Mouse (Mus musculus) hindbrain, embryonic 15.5 days (tissue): ENCODE measurements at regions not wholly inside any gene's neighbourhood (a gene's known extent, or its start where the extent isn't known, plus 50 kb on each side); places are given as distances from the start of the nearest gene placed in this dataset.

Source experiments
- ATAC-seq: fragments of 200-750 bp; cut with Nextera tagmentation; 2 replicates; pipeline ENCODE4 v1.8.0; 2017; ENCODE audit warnings: low read depth, moderate number of reproducible peaks, moderate TSS enrichment; ENCODE audit not compliant: low FRiP score
- H3K27ac ChIP-seq: fragments of 300-500 bp; sonication (generic); replicated peaks from 2 replicates; pipeline ENCODE4 v1.5.1; 2015; ENCODE audit warnings: mild to moderate bottlenecking, inconsistent platforms
- H3K27me3 ChIP-seq: fragments of 300-500 bp; sonication (generic); 2 replicates; pipeline ENCODE4 v1.6.1; 2015; ENCODE audit warnings: control low read depth, inconsistent platforms
- H3K36me3 ChIP-seq: fragments of 300-500 bp; sonication (generic); 2 replicates; pipeline ENCODE4 v1.6.1; 2015; ENCODE audit warnings: control low read depth, inconsistent platforms
- H3K4me1 ChIP-seq: fragments of 300-500 bp; sonication (generic); replicated peaks from 2 replicates; pipeline ENCODE4 v1.6.1; 2015; ENCODE audit warnings: control low read depth, inconsistent platforms
- H3K4me2 ChIP-seq: fragments of 300-500 bp; sonication (generic); 2 replicates; pipeline ENCODE4 v1.6.1; 2015; ENCODE audit warnings: moderate library complexity, mild to moderate bottlenecking, inconsistent platforms
- H3K4me3 ChIP-seq: fragments of 300-500 bp; sonication (generic); 2 replicates; pipeline ENCODE4 v1.5.1; 2015; ENCODE audit warnings: mild to moderate bottlenecking, inconsistent platforms
- H3K9ac ChIP-seq: fragments of 300-500 bp; sonication (generic); 2 replicates; pipeline ENCODE4 v1.6.1; 2015; ENCODE audit warnings: inconsistent platforms
- H3K9me3 ChIP-seq: fragments of 300-500 bp; sonication (generic); 2 replicates; pipeline ENCODE4 v1.6.1; 2016; ENCODE audit warnings: control low read depth, inconsistent platforms
- WGBS: fragments of 180-500 bp; shearing (Covaris S2); methylation state at CpG from one replicate; pipeline ENCODE4 v1.1.7; 2015; 5-methylcytosine and 5-hydroxymethylcytosine counted together

- Histone ChIP-seq H3K4me3 (no peak overlapping the region), H3K27me3 (no peaks in the 10 kb centered on the region), H3K36me3 (no peaks in the 10 kb centered on the region), H3K9ac (no peak overlapping the region), H3K27ac (no peak overlapping the region), H3K4me2 (no peak overlapping the region), H3K9me3 (no peaks in the 10 kb centered on the region), H3K4me1 (no peaks in the 10 kb centered on the region)
- 69% methylated on average over 8 of the region's 8 CpGs for WGBS
- no peak for ATAC-seq
Observed at GRCm38 (mm10) chr5:67539591-67540238, 68.0 kb upstream of the Shisa3 start.

- H3K9me3 ChIP-seq: no peaks in the 10 kb centered on the region
- H3K27ac ChIP-seq: no peak overlapping the region
- 60% methylated on average over 3 of the region's 3 CpGs for WGBS
- no peak overlapping the region for H3K4me3 ChIP-seq
- H3K9ac ChIP-seq: no peak overlapping the region
- no peak overlapping the region for H3K4me2 ChIP-seq
- H3K4me1 ChIP-seq: no peaks in the 10 kb centered on the region
- H3K36me3 ChIP-seq: no peaks in the 10 kb centered on the region
- no peaks in the 10 kb centered on the region for H3K27me3 ChIP-seq
- ATAC-seq: no peak
Observed at GRCm38 (mm10) chr5:67541867-67542266, 65.8 kb upstream of the Shisa3 start.

- no peak for ATAC-seq
- no peaks in the 10 kb centered on the region for H3K36me3 ChIP-seq
- H3K9ac ChIP-seq: no peak overlapping the region
- no peak overlapping the region for H3K4me3 ChIP-seq
- H3K9me3 ChIP-seq: no peaks in the 10 kb centered on the region
- 85% methylated on average over 9 of the region's 9 CpGs for WGBS
- H3K27ac ChIP-seq: no peak overlapping the region
- no peaks in the 10 kb centered on the region for H3K4me1 ChIP-seq
- H3K27me3 ChIP-seq: no peaks in the 10 kb centered on the region
- H3K4me2 ChIP-seq: no peak overlapping the region
Observed at GRCm38 (mm10) chr5:67544028-67544589, 63.6 kb upstream of the Shisa3 start.

GRCm38 (mm10) chr5:67550257-67550656 lies 57.4 kb upstream of the Shisa3 start:
- H3K27ac ChIP-seq: no peak overlapping the region
- no peak overlapping the region for H3K4me3 ChIP-seq
- H3K9ac ChIP-seq: no peak overlapping the region
- no peaks in the 10 kb centered on the region for H3K4me1 ChIP-seq
- no peaks in the 10 kb centered on the region for H3K27me3 ChIP-seq
- WGBS: 92% methylated on average over 6 of the region's 6 CpGs
- no peak overlapping the region for H3K4me2 ChIP-seq
- no peak for ATAC-seq
- no peaks in the 10 kb centered on the region for H3K9me3 ChIP-seq
- H3K36me3 ChIP-seq: no peaks in the 10 kb centered on the region

GRCm38 (mm10) chr5:67551668-67552390 lies 55.9 kb upstream of the Shisa3 start:
- no peak overlapping the region for H3K4me2 ChIP-seq
- H3K4me3 ChIP-seq: no peak overlapping the region
- no peak overlapping the region for H3K9ac ChIP-seq
- no peaks in the 10 kb centered on the region for H3K9me3 ChIP-seq
- H3K27ac ChIP-seq: no peak overlapping the region
- no peaks in the 10 kb centered on the region for H3K4me1 ChIP-seq
- ATAC-seq: no peak
- no peaks in the 10 kb centered on the region for H3K36me3 ChIP-seq
- H3K27me3 ChIP-seq: no peaks in the 10 kb centered on the region
- WGBS: 81% methylated on average over 6 of the region's 6 CpGs

- Histone ChIP-seq H3K27ac (no peak overlapping the region), H3K9me3 (no peaks in the 10 kb centered on the region), H3K9ac (no peak overlapping the region), H3K36me3 (no peaks in the 10 kb centered on the region), H3K4me3 (no peak overlapping the region), H3K27me3 (no peaks in the 10 kb centered on the region), H3K4me1 (no peaks in the 10 kb centered on the region), H3K4me2 (no peak overlapping the region)
- ATAC-seq: no peak
- WGBS: 89% methylated on average over 2 of the region's 2 CpGs
Observed at GRCm38 (mm10) chr5:67552865-67553264, 54.8 kb upstream of the Shisa3 start.
